ENCODE assay signal across 8 mouse cellular contexts in genomic region chr6:87152461-87153230, GRCm38 (mm10). TPM values are rescaled to one million over a fixed set of nuclear protein-coding genes. Genes with fewer than 3 reads are reported as not detected.
DNase-seq lines count a peak whose midpoint lies in the region; ATAC-seq and TF ChIP-seq lines count a peak whose summit lies in the region.

No protein-coding gene starts in this region.

- peaks cover 0 to 4% of the 10 kb centered on the region in 2 experiments; a peak in 2 of 4 replicates for H3K36me3 ChIP-seq in MEL (ENCODE audit: control insufficient read depth in 1 of 2, insufficient read depth in 2 of 2, low read length in 2 of 2)
- H3K36me3 ChIP-seq in limb, embryonic 12.5 days, result peaks cover 44% of the 10 kb centered on the region
- no peaks in the 10 kb centered on the region for H3K36me3 ChIP-seq in myocyte (ENCODE audit: control insufficient read depth, insufficient read depth)
- no peaks in the 10 kb centered on the region for H3K36me3 ChIP-seq in kidney, embryonic 14.5 days (ENCODE audit: control insufficient read depth, insufficient read depth, low read length)

- WGBS in limb, embryonic 12.5 days, result 63% methylated on average over 21 of the region's 21 CpGs
- WGBS in kidney, embryonic 14.5 days, result 61% methylated on average over 21 of the region's 21 CpGs

- H3K27me3 ChIP-seq in MEL (ENCODE audit: control insufficient read depth in 1 of 2, insufficient read depth in 2 of 2, low read length in 2 of 2), result peaks cover 4% of the 10 kb centered on the region in 2 experiments
- no peaks in the 10 kb centered on the region for H3K27me3 ChIP-seq in limb, embryonic 12.5 days
- H3K27me3 ChIP-seq in myocyte (ENCODE audit: control insufficient read depth, insufficient read depth, insufficient read length), result no peaks in the 10 kb centered on the region
- no peaks in the 10 kb centered on the region for H3K27me3 ChIP-seq in kidney, embryonic 14.5 days (ENCODE audit: control insufficient read depth, insufficient read depth, low read length)

- H3ac ChIP-seq in myocyte (ENCODE audit: control insufficient read depth, insufficient read length), result no peak overlapping the region

- peak overlapping the region; percentile 64 for H3K9ac ChIP-seq in MEL (ENCODE audit: control insufficient read depth, low read depth, low read length, poor library complexity, severe bottlenecking)
- no peak overlapping the region for H3K9ac ChIP-seq in limb, embryonic 12.5 days (replicated peaks)
- no peak overlapping the region for H3K9ac ChIP-seq in kidney, embryonic 14.5 days (ENCODE audit: low read depth, low read length)

- H3K4me2 ChIP-seq in limb, embryonic 12.5 days, result no peak overlapping the region
- peak overlapping the region; percentile 48 for H3K4me2 ChIP-seq in myocyte (ENCODE audit: low read depth)
- no peak overlapping the region for H3K4me2 ChIP-seq in kidney, embryonic 14.5 days (replicated peaks; ENCODE audit: low read depth, low read length)

- H3K27ac ChIP-seq in MEL (ENCODE audit: control insufficient read depth, low read depth, low read length), result peak overlapping the region; percentile 86
- peak overlapping the region; percentile 51; the same call in 1 of the 2 replicates for H3K27ac ChIP-seq in limb, embryonic 12.5 days
- no peak overlapping the region for H3K27ac ChIP-seq in layer of hippocampus, adult 2 months
- no peak overlapping the region for H3K27ac ChIP-seq in kidney, embryonic 14.5 days (ENCODE audit: low read depth, low read length)

- peak in 1 of 2 experiments; percentile 59; a peak in 2 of 4 replicates for TF ChIP-seq POLR2A in MEL (IDR thresholded peaks at IDR 0.05; ENCODE audit: control insufficient read depth in 1 of 2, insufficient read depth in 1 of 2, low read depth in 1 of 2, low read length in 2 of 2, poor library complexity in 1 of 2)
- no peak for TF ChIP-seq POLR2A in myocyte (IDR thresholded peaks at IDR 0.05; ENCODE audit: insufficient read length, low read depth)

- ATAC-seq in erythroid progenitor cell, adult 5-6 weeks (replicated peaks; ENCODE audit: low FRiP score, poor library complexity, severe bottlenecking), result 0 out of 2 replicates have a peak, but pooled peaks have one; percentile 64
- no peak for ATAC-seq in limb, embryonic 12.5 days (ENCODE audit: insufficient number of reproducible peaks, insufficient read depth, low FRiP score, low TSS enrichment, low read depth)
- no peak for ATAC-seq in kidney, embryonic 14.5 days (ENCODE audit: low FRiP score, low TSS enrichment)

- TF ChIP-seq RAD21 in MEL (IDR thresholded peaks at IDR 0.05; ENCODE audit: low read depth, low read length), result no peak

- no peak for TF ChIP-seq CTCF in MEL (IDR thresholded peaks at IDR 0.05 in 2 of 3, conservative IDR thresholded peaks at IDR 0.05 in 1 of 3; ENCODE audit: control insufficient read depth in 1 of 3, insufficient read depth in 1 of 3, low read depth in 2 of 3, low read length in 3 of 3, poor library complexity in 1 of 3, severe bottlenecking in 1 of 3)
- TF ChIP-seq CTCF in layer of hippocampus, adult 2 months (conservative IDR thresholded peaks at IDR 0.05), result no peak

- peak overlapping the region; percentile 32 to 57 for H3K4me3 ChIP-seq in MEL (ENCODE audit: control insufficient read depth in 1 of 2, insufficient read depth in 1 of 2, low read depth in 2 of 2, low read length in 2 of 2)
- no peak overlapping the region for H3K4me3 ChIP-seq in limb, embryonic 12.5 days (replicated peaks)
- H3K4me3 ChIP-seq in myocyte, result no peak overlapping the region
- no peak overlapping the region for H3K4me3 ChIP-seq in layer of hippocampus, adult 2 months
- H3K4me3 ChIP-seq in kidney, embryonic 14.5 days (ENCODE audit: low read length), result no peak overlapping the region

- DNase-seq in MEL (ENCODE audit: low read depth, low spot score), result peak; percentile 94
- no peak for DNase-seq in testis, postnatal 10 days (ENCODE audit: low spot score)
- no peak for DNase-seq in layer of hippocampus, adult 2 months (ENCODE audit: low spot score in 2 of 2)
- DNase-seq in cerebellum, adult 8-10 months, result no peak

- no peaks in the 10 kb centered on the region for H3K9me3 ChIP-seq in MEL (replicated peaks; ENCODE audit: insufficient read depth, low read length)
- H3K9me3 ChIP-seq in limb, embryonic 12.5 days, result no peaks in the 10 kb centered on the region
- H3K9me3 ChIP-seq in kidney, embryonic 14.5 days (ENCODE audit: control insufficient read depth, low read length), result no peaks in the 10 kb centered on the region

- H3K79me2 ChIP-seq in MEL (ENCODE audit: control insufficient read depth, insufficient read depth, low read length, poor library complexity) (no peaks in the 10 kb centered on the region), myocyte (ENCODE audit: control insufficient read depth, insufficient read depth) (no peaks in the 10 kb centered on the region)

- TF ChIP-seq EP300 in MEL (IDR thresholded peaks at IDR 0.05; ENCODE audit: low read depth in 1 of 2, low read length in 2 of 2), result 0 out of 4 replicates have a peak, but pooled peaks of 1 of the 2 experiments have one; percentile 10

- H3K4me1 ChIP-seq in MEL (ENCODE audit: control insufficient read depth in 1 of 2, insufficient read depth in 2 of 2, low read length in 2 of 2), result peaks cover 8 to 17% of the 10 kb centered on the region in 2 experiments
- peaks cover 33% of the 10 kb centered on the region for H3K4me1 ChIP-seq in limb, embryonic 12.5 days (replicated peaks)
- H3K4me1 ChIP-seq in kidney, embryonic 14.5 days (ENCODE audit: control insufficient read depth, insufficient read depth, low read length), result 0 out of 2 replicates have a peak, but pooled peaks cover 4% of the 10 kb centered on the region

TF ChIP-seq in MEL, 35 proteins besides CTCF, POLR2A, EP300 and RAD21 (continues in another document):
- TF ChIP-seq ELF1 (IDR thresholded peaks at IDR 0.05; ENCODE audit: low read depth, low read length), result no peak
- peak; percentile 94 for TF ChIP-seq MAX (IDR thresholded peaks at IDR 0.05; ENCODE audit: low read length)
- peak; percentile 85 for TF ChIP-seq SIN3A (IDR thresholded peaks at IDR 0.05; ENCODE audit: low read length)
- no peak for TF ChIP-seq MAFK (IDR thresholded peaks at IDR 0.05; ENCODE audit: borderline replicate concordance, low read depth, low read length)
- TF ChIP-seq USF2 (IDR thresholded peaks at IDR 0.05; ENCODE audit: borderline replicate concordance in 1 of 2, insufficient read depth in 1 of 2, low read depth in 1 of 2, low read length in 2 of 2), result peak in 1 of 2 experiments; percentile 78; a peak in 2 of 4 replicates
- no peak for TF ChIP-seq MYB (IDR thresholded peaks at IDR 0.05; ENCODE audit: low read depth, low read length)
- TF ChIP-seq UBTF (IDR thresholded peaks at IDR 0.05; ENCODE audit: borderline replicate concordance, insufficient read depth, low read depth, low read length), result no peak
- peak; percentile 47 for TF ChIP-seq TAL1 (IDR thresholded peaks at IDR 0.05; ENCODE audit: low read length)
- TF ChIP-seq ETS1 (IDR thresholded peaks at IDR 0.05; ENCODE audit: low read depth, low read length), result peak; percentile 5
- no peak for TF ChIP-seq NELFE (IDR thresholded peaks at IDR 0.05; ENCODE audit: low read depth, low read length)
- no peak for TF ChIP-seq NRF1 (IDR thresholded peaks at IDR 0.05; ENCODE audit: insufficient read depth, low read depth, low read length, poor library complexity, severe bottlenecking)
- TF ChIP-seq ZNF384 (IDR thresholded peaks at IDR 0.05; ENCODE audit: low read depth, low read length), result no peak
- 0 out of 2 replicates have a peak, but pooled peaks have one; percentile 28 for TF ChIP-seq TBP (IDR thresholded peaks at IDR 0.05; ENCODE audit: low read depth, low read length)
- no peak for TF ChIP-seq KAT2A (conservative IDR thresholded peaks at IDR 0.05; ENCODE audit: low read depth, low read length)
- TF ChIP-seq JUND (IDR thresholded peaks at IDR 0.05; ENCODE audit: low read depth, low read length), result no peak

TF ChIP-seq in myocyte, 11 proteins besides CTCF, POLR2A, EP300 and RAD21:
- TF ChIP-seq TCF3 (IDR thresholded peaks at IDR 0.05; ENCODE audit: insufficient read length, low read depth) (peak; percentile 52), REST (IDR thresholded peaks at IDR 0.05; ENCODE audit: insufficient read depth, insufficient read length) (no peak), USF1 (IDR thresholded peaks at IDR 0.05; ENCODE audit: low read depth) (no peak), TCF12 (IDR thresholded peaks at IDR 0.05; ENCODE audit: insufficient read depth, poor library complexity, severe bottlenecking) (peak; percentile 42), POLR2AphosphoS2 (IDR thresholded peaks at IDR 0.05; ENCODE audit: insufficient read length, low read depth) (no peak), MAX (IDR thresholded peaks at IDR 0.05; ENCODE audit: low read depth) (no peak), MYOD1 (IDR thresholded peaks at IDR 0.05; ENCODE audit: control insufficient read depth in 1 of 3, insufficient read length in 2 of 3, low read depth in 2 of 3) (peak in 2 of 3 experiments; percentile 77 to 83), CEBPB (IDR thresholded peaks at IDR 0.05; ENCODE audit: insufficient read depth, poor library complexity, severe bottlenecking) (no peak), SRF (IDR thresholded peaks at IDR 0.05; ENCODE audit: control insufficient read depth, insufficient read length, low read depth) (no peak), MYOG (IDR thresholded peaks at IDR 0.05; ENCODE audit: control insufficient read depth in 1 of 3, insufficient read depth in 1 of 3, insufficient read length in 2 of 3, low read depth in 2 of 3) (no peak), E2F4 (IDR thresholded peaks at IDR 0.05; ENCODE audit: insufficient read depth) (no peak)

RNA-seq across cellular contexts. Expression of gene D6Ertd527e, which starts 48.1 kb away (rescaled TPM):
- total RNA-seq in MEL (2012; rRNA removed), result not detected in 2 replicates
- polyA plus RNA-seq in MEL (2012; ENCODE audit: insufficient read depth in 1 of 2, insufficient read length in 2 of 2, low read depth in 1 of 2, low replicate concordance in 2 of 2, missing spikeins in 1 of 2) (under 1 TPM in 1 of 2 experiments, not detected in 1; 0.06 TPM), myocyte (2012; fragmentation: generic; extraction: Trizol) (0.11 TPM)
- total RNA-seq in erythroid progenitor cell, adult 5-6 weeks (2015; ENCODE audit: low replicate concordance), result not detected in 2 replicates
- total RNA-seq in erythroid progenitor cell, adult 5-6 weeks (2017; ENCODE audit: low replicate concordance), result not detected in 2 replicates
- 0.44 and 0.48 TPM in 2 replicates for polyA plus RNA-seq in limb, embryonic 12.5 days (2016; fragmentation: Nextera tagmentation; extraction: Ambion mirVana)
- not detected for total RNA-seq in layer of hippocampus, adult 2 months (2021)
- 0.09 and 0.26 TPM in 2 replicates for polyA plus RNA-seq in kidney, embryonic 14.5 days (2014; fragmentation: Nextera tagmentation; extraction: Ambion mirVana)

Comparison
In these comparisons a context has a peak if more than half of its experiments do, and no peak if none do; other contexts are left out.
1. H3K27ac ChIP-seq: peak in MEL (single experiment) and limb, embryonic 12.5 days (single experiment); none in layer of hippocampus, adult 2 months (single experiment) and kidney, embryonic 14.5 days (single experiment).
2. H3K4me3 ChIP-seq: peak in MEL (2 of 2); none in limb, embryonic 12.5 days (single experiment), myocyte (single experiment), layer of hippocampus, adult 2 months (single experiment) and kidney, embryonic 14.5 days (single experiment).